Mouse (Mus musculus) thymus, postnatal 36 days (tissue): ENCODE results near the gene Aldh16a1.
"Not testable (repeated sequence)": the region's sequence is repeated elsewhere in the genome, so short reads cannot be mapped to it uniquely, and the experiment has no call there.

Experiments
- DNase-seq, 2 experiments: peaks; one replicate each; pipeline ENCODE4 v3.0.0; 2022; ENCODE audit warnings: mixed read lengths in 2 of 2

Gene Aldh16a1

GRCm38 (mm10) chr7:45111940-45112339, 42.4 kb downstream of the Aldh16a1 start:
- DNase-seq = no peak

- DNase-seq = not testable (repeated sequence)
Observed at GRCm38 (mm10) chr7:45110089-45110488, 44.3 kb downstream of the Aldh16a1 start.

GRCm38 (mm10) chr7:45107052-45107645, 47.2 kb downstream of the Aldh16a1 start:
- DNase-seq = no peak

DNA sequence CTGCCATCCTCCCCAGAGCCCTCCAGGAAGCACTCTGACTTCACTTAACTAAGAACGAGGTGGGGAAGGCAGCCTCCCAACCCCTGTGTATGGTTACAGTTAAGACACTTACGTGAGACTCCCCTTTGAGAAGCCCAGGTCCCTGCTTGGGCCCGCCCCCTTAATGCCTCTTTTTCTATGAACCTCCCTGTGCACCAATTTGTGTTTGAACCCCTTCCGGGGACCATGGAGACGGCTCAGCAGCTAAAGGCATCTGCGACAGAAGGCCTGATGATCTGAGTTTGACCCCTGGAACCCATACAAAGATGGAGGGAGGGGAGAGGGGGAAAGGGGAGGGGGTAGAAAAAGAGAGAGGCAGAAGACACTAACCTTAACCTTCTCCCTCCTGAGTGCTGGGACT, 47.9 kb downstream of the Aldh16a1 start:
- DNase-seq = no peak

GRCm38 (mm10) chr7:45105491-45105890, 48.9 kb downstream of the Aldh16a1 start:
- DNase-seq = no peak

- no peak for DNase-seq
Observed at GRCm38 (mm10) chr7:45104941-45105340, 49.4 kb downstream of the Aldh16a1 start.

DNA sequence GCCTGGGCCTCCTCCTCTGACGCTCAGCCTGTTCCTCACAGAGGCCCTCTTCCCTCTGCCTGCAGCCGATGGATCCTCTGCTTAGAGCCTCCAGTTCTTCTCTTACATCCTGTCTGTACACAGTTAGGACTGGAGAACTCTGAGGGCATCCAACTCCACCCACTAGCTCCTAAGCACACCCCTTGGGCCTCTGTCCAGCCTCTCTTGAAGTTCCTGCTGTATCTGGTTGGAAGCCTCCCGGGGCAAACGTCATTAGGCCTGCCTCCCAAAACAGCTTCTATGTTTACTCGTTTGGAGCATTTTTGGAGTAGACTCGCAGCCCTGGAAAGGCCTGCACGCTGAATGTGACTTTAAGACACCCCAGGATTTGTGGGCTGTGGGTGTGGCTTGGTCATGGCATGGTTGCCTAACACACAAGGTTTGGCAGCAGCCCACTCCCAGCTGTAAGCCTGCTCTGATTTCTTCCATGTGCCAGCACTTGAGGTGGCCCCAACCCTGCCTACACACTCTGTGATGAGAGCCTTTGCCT, 50.7 kb downstream of the Aldh16a1 start, which contains the start of gene Fcgrt:
Fcgrt (minus strand) TSS at position 200 of the 529 bp plus-strand sequence.
- no peak for DNase-seq

GRCm38 (mm10) chr7:45102940-45103585, 51.3 kb downstream of the Aldh16a1 start:
- DNase-seq = no peak

GRCm38 (mm10) chr7:45102441-45102840, 51.9 kb downstream of the Aldh16a1 start:
- DNase-seq = no peak

DNA sequence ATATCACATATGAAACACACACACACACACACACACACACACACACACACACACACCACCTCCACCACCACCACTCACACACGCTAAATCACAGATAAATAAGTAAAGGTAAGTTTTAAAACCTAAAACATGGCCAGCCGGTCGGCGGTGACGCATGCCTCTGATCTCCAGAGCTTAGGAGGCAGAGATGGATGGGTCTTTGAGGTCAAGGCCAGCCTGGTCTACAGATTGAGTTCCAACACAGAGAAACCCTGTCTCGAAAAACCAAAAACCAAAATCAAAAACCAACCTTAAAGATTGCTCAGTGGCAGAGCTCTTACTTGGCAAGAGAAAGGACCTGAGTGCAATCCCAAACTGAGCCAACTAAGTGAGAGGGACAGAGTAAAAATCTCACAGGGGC, 54.3 kb downstream of the Aldh16a1 start:
- no peak for DNase-seq

DNA sequence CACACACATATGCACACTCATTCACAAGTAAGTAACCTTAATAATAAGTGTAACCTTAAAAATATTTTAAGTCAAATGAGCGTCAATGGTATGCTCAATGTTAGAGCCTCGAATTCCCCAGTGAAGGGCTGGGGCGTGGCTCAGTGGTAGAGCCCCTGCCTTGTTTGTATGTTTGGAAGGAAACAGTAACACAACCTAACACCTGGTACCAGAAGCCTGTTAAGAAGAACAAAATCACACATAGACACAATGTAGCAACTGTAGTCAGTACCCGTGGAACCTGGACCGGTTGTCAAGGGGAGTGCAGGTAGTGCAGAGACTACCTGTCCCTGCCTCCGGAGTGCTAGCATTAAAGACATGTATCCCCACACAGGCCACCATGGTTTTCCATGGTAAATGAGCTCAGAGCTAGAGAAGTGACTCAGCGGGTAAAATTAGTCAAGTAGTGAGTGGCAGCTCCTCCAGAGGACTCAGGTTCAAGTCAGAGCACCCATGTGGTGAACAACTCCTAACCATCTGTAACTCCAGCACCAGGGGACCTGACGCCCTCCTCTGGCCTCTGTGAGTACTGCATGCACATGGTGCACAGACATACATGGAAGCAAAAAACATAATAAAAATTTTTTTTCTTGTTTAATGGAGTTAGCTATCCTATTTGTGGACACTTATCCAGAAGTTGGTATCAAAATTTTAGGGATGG, 55.7 kb downstream of the Aldh16a1 start:
- no peak for DNase-seq

DNA sequence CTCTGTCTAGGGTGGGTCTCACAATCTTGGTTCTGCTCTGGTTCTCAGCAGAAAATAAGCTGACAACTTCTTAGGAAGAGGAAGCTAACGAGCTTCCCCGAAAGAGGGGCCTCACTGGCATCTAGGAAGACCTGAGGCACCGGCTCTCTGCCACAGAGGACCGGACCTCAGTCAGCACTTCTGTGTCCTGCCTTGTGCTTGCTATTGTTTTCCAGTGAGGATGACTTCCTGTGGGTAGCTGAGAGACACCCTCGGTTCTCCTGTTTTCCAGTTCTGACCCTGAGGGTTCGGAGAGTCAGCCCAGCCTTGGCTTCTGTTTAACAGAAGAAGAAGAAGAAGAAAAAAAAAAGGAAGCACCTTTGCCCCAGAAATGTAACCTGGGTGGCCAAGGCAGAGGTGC, 56.9 kb downstream of the Aldh16a1 start:
- DNase-seq = no peak

DNA sequence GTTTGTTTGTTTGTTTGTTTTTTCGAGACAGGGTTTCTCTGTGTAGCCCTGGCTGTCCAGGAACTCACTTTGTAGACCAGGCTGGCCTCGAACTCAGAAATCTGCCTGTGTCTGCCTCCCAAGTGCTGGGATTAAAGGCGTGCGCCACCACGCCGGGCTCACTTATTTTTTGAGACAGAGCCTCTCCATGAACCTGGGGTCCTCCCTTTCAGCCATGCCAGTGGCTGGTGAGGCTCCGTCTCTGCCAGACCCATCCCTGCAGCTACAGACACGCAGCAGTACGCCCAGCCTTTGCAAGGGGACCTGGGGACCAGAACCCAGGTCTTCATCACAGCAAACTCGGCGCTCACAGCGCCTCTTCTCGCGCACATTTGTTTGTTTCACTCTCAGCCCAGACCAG, 58.4 kb downstream of the Aldh16a1 start:
- DNase-seq = not testable (repeated sequence)

DNA sequence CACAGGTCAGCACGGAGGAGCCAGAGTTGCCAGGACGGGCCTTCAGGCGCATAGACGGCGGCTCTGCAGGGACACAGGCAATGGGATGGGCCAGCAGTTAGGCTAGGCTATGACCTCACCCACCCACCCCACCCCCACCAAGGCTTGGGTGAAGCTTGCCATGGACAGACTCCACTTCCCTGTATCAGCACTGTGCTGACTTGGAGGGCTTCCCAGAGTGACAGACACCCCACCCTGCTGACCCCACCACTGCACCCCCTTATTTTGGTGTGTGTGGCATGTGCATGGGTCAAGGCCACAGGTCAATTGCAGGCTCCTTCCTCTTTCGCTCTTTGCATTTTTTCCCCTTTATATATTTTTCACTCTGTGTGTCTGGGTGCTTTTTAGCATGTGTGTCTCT, 59.0 kb downstream of the Aldh16a1 start:
- no peak for DNase-seq

- no peak for DNase-seq
Observed at GRCm38 (mm10) chr7:45094121-45094520, 60.3 kb downstream of the Aldh16a1 start.

DNA sequence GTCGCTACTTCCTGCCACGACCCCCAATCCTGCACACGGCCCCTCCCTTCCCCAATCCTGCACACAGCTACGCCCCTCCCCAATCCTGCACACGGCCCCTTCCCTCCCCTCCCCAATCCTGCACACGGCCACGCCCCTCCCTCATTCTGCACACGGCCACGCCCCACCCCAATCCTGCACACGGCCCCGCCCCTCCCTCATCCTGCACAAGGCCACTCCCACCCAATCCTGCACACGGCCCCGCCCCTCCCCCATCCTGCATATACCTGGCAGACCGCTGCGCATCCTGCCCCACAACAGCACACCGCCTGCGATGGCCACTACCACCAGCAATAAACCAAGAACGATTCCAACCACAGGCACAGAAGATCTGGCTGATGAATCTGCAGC, 60.9 kb downstream of the Aldh16a1 start:
- peak in 1 of 2 experiments; percentile 22 for DNase-seq

DNA sequence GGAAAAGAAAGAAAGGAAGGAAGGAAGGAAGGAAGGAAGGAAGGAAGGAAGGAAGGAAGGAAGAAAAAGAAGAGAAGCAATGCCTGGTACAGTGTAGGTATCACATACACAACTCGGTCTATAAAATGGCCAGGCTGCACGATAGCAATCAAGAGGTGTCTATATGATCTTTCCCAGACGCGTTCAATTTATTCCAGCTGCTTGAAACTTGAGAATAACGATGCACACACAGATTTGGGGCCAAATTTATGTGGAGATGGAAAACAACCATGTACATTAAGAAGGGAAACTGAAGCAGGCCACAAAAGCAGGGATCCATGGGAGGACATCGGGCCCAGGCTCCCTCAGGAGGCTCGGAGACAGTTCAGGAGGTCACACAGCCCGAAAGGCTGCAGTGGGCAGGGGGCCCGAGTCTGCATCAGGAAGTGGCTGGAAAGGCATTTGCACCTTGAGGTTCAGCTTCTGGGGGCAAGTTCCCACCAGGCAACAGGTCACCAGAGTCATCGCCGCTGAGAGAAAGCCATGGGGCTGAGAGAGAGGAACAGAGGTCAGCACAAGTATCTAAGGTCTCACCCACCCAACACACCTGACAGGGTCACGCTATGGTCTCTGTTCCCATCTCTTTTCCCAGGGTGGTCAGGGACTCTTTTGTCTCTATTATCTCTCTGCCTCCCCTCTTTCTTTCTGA, 61.4 kb downstream of the Aldh16a1 start:
- no peak for DNase-seq

- peak in 1 of 2 experiments; percentile 16 for DNase-seq
Observed at GRCm38 (mm10) chr7:45092048-45092447, 62.3 kb downstream of the Aldh16a1 start, which contains the start of gene Rcn3. TSS of gene Rcn3 (minus strand) at chr7:45092221.

DNA sequence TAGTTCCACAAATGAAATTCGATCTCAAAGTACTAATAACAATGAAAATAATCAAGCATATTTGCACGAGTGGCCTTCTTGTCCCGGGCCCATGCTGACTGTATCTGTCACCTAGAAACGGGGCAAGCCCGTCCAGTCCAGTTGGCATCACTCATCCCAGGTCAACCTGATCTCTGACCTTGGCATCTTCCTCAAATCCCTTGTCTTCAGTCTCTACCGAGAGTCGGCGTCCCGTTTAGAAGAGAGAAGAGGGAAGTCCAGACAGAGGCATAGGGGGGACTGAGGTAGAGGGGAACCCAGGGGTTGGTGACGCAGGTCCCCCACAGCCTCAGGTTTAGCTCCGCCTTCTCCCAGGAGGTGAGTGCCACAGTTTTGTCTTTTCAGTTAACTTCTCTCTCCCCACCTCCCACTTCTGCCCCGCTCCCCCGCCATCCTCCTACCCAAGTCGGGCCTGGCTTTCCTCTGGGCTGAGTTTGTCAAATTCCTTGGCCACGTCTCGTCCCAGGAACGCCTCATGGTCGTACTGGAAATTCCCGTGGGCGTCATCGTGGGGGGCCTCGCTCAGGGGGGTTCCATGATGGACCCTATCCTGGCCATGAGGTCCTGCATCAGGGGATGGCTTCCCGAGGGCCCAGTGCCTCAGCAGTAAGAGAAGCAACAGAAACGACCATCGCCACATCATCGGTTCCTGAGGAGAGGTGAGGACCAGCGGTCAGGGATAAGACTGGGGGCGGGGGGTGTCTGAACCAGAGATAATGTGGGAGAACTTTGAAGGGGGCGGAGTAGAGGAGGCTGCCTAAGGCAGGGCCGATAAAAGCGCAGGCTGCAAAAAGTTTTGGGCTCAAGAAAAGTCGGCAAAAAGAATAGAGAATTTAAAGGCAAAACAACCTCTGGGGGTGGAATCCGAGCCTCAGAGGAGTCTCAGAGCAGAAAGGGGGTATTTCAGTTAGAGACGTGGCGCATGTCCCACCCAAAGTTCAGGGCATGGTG, 63.1 kb downstream of the Aldh16a1 start:
- no peak for DNase-seq
